Mouse (Mus musculus): Measurements from ENCODE around the gene Fbxw8.

- TF ChIP-seq CTCF (IDR thresholded peaks at IDR 0.05; ENCODE audit: low read depth) (no peak), EP300 (IDR thresholded peaks at IDR 0.05; ENCODE audit: low read depth) (no peak)
These were observed 89.6 kb downstream of the Fbxw8 start for GRCm38 (mm10) chr5:118065516-118066255.

All from liver, embryonic 14.5 days (tissue).